Mouse (Mus musculus): ENCODE data around the gene Fyttd1. TPM values are rescaled to one million over a fixed set of nuclear protein-coding genes. Genes with fewer than 3 reads are reported as not detected.

The Fyttd1 gene
- polyA plus RNA-seq, 1 experiment from 2014 or later, result 133 TPM

DNA sequence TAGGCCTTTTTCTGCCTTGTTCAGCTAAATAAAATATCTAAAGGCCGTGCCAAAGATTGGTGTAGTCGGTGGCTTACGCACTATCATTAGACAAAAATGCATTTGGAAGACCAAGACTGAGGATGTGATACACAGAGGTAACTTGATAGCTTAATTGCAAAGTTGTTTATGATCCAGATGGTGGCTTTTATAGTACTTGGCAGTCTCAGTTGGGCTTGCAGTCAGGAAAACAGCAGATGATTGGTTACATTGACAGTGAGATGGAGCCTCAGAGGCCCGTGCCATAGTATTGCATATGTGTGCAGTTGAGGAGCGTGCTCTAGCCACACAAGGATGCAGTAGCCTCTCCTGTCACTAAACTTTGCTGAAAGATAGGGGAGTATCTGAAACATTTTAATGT lies 65.4 kb downstream of the Fyttd1 start:
- H3K4me3 ChIP-seq (ENCODE audit: low read depth, low read length), result no peak overlapping the region
- DNase-seq (peak; percentile 65), ATAC-seq (ENCODE audit: insufficient read depth) (no peak; the same call in 1 of the 2 replicates)
- H3K27ac ChIP-seq (ENCODE audit: low read depth), result no peak overlapping the region
- TF ChIP-seq CTCF (IDR thresholded peaks at IDR 0.05; ENCODE audit: low read depth), result no peak
- H3K36me3 ChIP-seq (ENCODE audit: insufficient read depth), result no peaks in the 10 kb centered on the region
- WGBS, result 46% methylated on average over 5 of the region's 5 CpGs
- H3K27me3 ChIP-seq (ENCODE audit: insufficient read depth, low read length), result no peaks in the 10 kb centered on the region
- no peaks in the 10 kb centered on the region for H3K4me1 ChIP-seq (ENCODE audit: insufficient read depth)
- H3K4me2 ChIP-seq, result no peak overlapping the region
- H3K9me3 ChIP-seq (ENCODE audit: low read depth, low read length), result no peaks in the 10 kb centered on the region
- H3K9ac ChIP-seq, result no peak overlapping the region

DNA sequence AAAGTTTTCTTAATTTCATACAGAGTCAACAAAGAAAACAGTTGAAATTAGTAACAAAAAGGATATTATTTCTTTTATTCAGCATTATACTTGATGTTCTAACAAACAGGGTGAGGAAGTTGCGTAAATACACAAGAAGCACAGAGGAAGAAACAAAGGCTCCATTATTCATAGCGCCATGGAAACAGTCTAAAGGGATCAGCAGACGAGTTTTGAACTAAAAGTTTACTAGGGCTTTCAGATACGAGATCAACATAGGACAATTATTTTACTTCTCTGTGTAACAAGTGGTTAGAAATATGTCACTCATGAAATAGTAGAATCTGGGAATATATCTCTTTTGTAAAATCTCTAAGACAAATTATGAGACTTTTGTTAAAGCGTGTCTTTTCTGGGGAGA lies 68.1 kb downstream of the Fyttd1 start:
- 81% methylated on average over 5 of the region's 5 CpGs for WGBS
- TF ChIP-seq CTCF (IDR thresholded peaks at IDR 0.05; ENCODE audit: low read depth), result no peak
- Histone ChIP-seq H3K36me3 (ENCODE audit: insufficient read depth) (no peaks in the 10 kb centered on the region), H3K27ac (ENCODE audit: low read depth) (no peak overlapping the region), H3K4me2 (no peak overlapping the region), H3K9ac (no peak overlapping the region), H3K4me3 (ENCODE audit: low read depth, low read length) (no peak overlapping the region), H3K4me1 (ENCODE audit: insufficient read depth) (no peaks in the 10 kb centered on the region), H3K9me3 (ENCODE audit: low read depth, low read length) (no peaks in the 10 kb centered on the region), H3K27me3 (ENCODE audit: insufficient read depth, low read length) (no peaks in the 10 kb centered on the region)
- DNase-seq, result no peak
- no peak for ATAC-seq (ENCODE audit: insufficient read depth)

DNA sequence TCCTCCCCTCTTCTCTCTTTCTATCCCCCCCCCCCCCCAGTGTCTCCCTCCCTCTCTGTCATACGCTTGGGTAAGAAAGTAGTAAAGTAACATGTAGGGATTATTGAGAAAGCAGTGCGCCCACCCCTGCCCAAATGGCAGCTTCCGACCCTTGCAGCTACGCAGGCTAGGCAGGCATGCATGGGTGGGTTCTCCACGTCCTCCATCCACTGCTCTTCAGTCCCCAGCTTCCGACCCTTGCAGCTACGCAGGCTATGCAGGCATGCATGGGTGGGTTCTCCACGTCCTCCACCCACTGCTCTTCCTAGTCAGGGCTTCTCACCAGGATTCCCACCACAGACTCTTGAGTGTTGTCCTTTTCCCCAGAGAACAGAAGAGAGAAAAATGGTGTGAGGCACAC lies 70.7 kb downstream of the Fyttd1 start:
- Histone ChIP-seq H3K4me1 (ENCODE audit: insufficient read depth) (no peaks in the 10 kb centered on the region), H3K27me3 (ENCODE audit: insufficient read depth, low read length) (no peaks in the 10 kb centered on the region), H3K4me3 (ENCODE audit: low read depth, low read length) (no peak overlapping the region), H3K9me3 (ENCODE audit: low read depth, low read length) (no peaks in the 10 kb centered on the region), H3K36me3 (ENCODE audit: insufficient read depth) (no peaks in the 10 kb centered on the region), H3K9ac (no peak overlapping the region), H3K4me2 (no peak overlapping the region), H3K27ac (ENCODE audit: low read depth) (no peak overlapping the region)
- ATAC-seq (ENCODE audit: insufficient read depth) (no peak), DNase-seq (no peak)
- no peak for TF ChIP-seq CTCF (IDR thresholded peaks at IDR 0.05; ENCODE audit: low read depth)
- WGBS, result 82% methylated on average over 8 of the region's 8 CpGs

DNA sequence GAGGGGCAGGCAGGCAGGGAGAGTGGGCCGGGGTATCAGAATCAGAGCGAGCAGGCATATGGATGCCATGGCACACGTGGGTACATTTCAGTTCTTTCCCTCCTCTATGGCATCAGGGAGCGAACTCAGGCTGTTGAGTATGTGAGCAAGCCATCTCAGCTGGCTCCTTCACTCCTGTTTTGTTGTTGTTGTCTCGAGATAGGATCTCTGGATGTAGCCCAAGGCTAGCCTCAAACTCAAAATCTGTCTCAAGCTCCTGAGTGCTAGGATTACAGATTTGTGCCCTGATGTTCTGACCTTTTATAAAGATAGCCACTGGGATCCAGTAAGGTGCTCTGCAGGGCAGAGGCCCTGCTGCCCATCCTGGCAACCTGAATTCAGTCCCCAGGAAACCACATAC lies 71.4 kb downstream of the Fyttd1 start:
- ATAC-seq (ENCODE audit: insufficient read depth), result no peak
- 84% methylated on average over 5 of the region's 5 CpGs for WGBS

DNA sequence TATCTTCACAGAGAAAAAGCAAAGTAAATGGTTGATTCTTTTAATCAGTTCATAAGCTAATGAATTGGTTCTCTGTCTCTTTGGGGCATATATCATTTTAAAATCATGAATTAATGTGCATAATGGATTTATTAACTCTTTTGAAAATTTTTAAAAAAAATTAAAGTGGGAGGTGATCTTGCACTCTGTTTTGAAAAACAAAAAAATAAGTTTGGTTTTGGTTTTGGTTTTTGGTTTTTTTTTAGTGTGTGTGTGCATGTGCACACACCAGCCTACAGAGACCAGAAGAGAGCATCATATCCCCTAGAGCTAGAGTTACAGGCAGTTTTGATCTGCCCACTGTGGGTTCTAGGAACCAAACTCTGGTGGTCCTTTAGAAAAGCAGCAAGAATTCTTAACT lies 72.0 kb downstream of the Fyttd1 start:
- Histone ChIP-seq H3K4me3 (ENCODE audit: low read depth, low read length) (no peak overlapping the region), H3K27me3 (ENCODE audit: insufficient read depth, low read length) (no peaks in the 10 kb centered on the region), H3K36me3 (ENCODE audit: insufficient read depth) (no peaks in the 10 kb centered on the region), H3K9ac (no peak overlapping the region), H3K4me1 (ENCODE audit: insufficient read depth) (no peaks in the 10 kb centered on the region), H3K4me2 (no peak overlapping the region), H3K9me3 (ENCODE audit: low read depth, low read length) (no peaks in the 10 kb centered on the region), H3K27ac (ENCODE audit: low read depth) (no peak overlapping the region)
- no peak for ATAC-seq (ENCODE audit: insufficient read depth)
- TF ChIP-seq CTCF (IDR thresholded peaks at IDR 0.05; ENCODE audit: low read depth), result no peak
- DNase-seq, result no peak

More for the DNA sequence above, 71.4 kb downstream of the Fyttd1 start:
- no peaks in the 10 kb centered on the region for H3K36me3 ChIP-seq (ENCODE audit: insufficient read depth)
- DNase-seq, result no peak
- no peaks in the 10 kb centered on the region for H3K9me3 ChIP-seq (ENCODE audit: low read depth, low read length)
- no peaks in the 10 kb centered on the region for H3K4me1 ChIP-seq (ENCODE audit: insufficient read depth)
- no peak overlapping the region for H3K4me2 ChIP-seq
- no peaks in the 10 kb centered on the region for H3K27me3 ChIP-seq (ENCODE audit: insufficient read depth, low read length)
- H3K4me3 ChIP-seq (ENCODE audit: low read depth, low read length), result no peak overlapping the region
- no peak overlapping the region for H3K27ac ChIP-seq (ENCODE audit: low read depth)
- H3K9ac ChIP-seq, result no peak overlapping the region
- no peak for TF ChIP-seq CTCF (IDR thresholded peaks at IDR 0.05; ENCODE audit: low read depth)

DNA sequence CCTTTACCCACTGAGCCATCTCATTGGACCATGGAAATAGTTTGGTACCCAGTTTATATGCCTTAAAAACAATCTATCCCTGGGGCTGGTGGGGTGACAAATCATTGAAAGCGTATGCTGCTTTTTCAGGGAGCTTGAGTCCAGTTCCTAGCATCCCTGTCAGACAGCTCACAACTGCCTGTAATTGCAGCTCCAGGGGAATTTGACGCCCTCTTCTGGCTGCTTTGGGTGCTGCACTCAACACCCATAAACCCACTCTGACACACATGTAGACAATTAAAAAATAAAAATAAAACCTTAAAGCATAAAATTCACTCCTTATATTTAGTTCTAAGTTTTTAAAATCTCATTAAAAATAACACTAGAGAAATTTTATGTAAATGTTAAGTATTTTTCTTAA lies 73.8 kb downstream of the Fyttd1 start:
- H3K4me1 ChIP-seq (ENCODE audit: insufficient read depth), result no peaks in the 10 kb centered on the region
- H3K4me2 ChIP-seq, result no peak overlapping the region
- no peaks in the 10 kb centered on the region for H3K9me3 ChIP-seq (ENCODE audit: low read depth, low read length)
- H3K27ac ChIP-seq (ENCODE audit: low read depth), result no peak overlapping the region
- H3K27me3 ChIP-seq (ENCODE audit: insufficient read depth, low read length), result no peaks in the 10 kb centered on the region
- H3K9ac ChIP-seq, result no peak overlapping the region
- ATAC-seq (ENCODE audit: insufficient read depth) (no peak), DNase-seq (peak; percentile 14)
- WGBS, result 84% methylated on average over 2 of the region's 2 CpGs
- TF ChIP-seq CTCF (IDR thresholded peaks at IDR 0.05; ENCODE audit: low read depth), result peak; percentile 30; the same call in 1 of the 2 replicates
- no peak overlapping the region for H3K4me3 ChIP-seq (ENCODE audit: low read depth, low read length)
- peaks cover 10% of the 10 kb centered on the region for H3K36me3 ChIP-seq (ENCODE audit: insufficient read depth)

DNA sequence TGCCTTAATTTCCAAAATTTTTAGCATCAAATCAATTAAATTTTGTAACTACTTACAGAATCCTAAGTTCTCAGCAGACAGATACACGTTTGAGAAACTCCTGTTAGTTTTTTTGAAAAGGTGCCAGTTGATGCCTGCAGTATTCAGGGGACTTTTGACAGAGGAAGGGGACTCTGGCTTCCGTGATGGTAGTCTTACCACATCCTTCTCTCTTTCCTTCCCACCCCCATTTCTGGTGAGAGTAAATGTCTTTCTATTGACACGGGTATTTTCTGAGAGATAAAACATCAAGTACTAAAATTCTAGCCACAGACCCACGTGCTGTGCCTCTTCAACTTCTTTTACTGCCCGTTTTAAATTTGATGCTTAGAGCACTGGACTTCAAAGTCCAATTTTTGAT lies 76.5 kb downstream of the Fyttd1 start:
- WGBS, result 64% methylated on average over 5 of the region's 5 CpGs
- TF ChIP-seq CTCF (IDR thresholded peaks at IDR 0.05; ENCODE audit: low read depth), result no peak
- no peak for ATAC-seq (ENCODE audit: insufficient read depth)
- H3K27ac ChIP-seq (ENCODE audit: low read depth), result no peak overlapping the region
- no peak for DNase-seq
- no peaks in the 10 kb centered on the region for H3K9me3 ChIP-seq (ENCODE audit: low read depth, low read length)
- no peak overlapping the region for H3K4me2 ChIP-seq
- H3K36me3 ChIP-seq (ENCODE audit: insufficient read depth), result peaks cover 25% of the 10 kb centered on the region
- H3K9ac ChIP-seq, result no peak overlapping the region
- H3K4me1 ChIP-seq (ENCODE audit: insufficient read depth), result no peaks in the 10 kb centered on the region
- no peak overlapping the region for H3K4me3 ChIP-seq (ENCODE audit: low read depth, low read length)
- no peaks in the 10 kb centered on the region for H3K27me3 ChIP-seq (ENCODE audit: insufficient read depth, low read length)

DNA sequence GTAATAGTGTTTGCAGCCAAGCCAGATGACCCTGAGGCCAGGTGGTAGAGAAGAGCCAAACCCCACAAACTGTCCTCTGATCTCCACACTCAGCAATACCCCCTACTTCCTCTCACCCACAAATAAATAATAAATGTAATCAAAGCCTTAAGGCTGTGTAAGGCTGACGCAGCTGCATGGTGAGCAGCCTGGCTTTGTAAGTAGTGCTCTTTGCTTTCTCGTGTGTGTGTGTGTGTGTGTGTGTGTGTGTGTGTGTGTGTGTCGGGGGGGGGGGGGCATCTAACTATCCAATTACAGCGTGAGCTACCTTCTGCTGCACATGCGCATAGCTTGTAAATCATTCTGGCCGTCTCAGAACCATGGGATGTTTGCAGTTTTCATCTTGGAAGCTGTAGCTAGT lies 77.0 kb downstream of the Fyttd1 start:
- DNase-seq (no peak), ATAC-seq (ENCODE audit: insufficient read depth) (no peak)
- Histone ChIP-seq H3K4me1 (ENCODE audit: insufficient read depth) (no peaks in the 10 kb centered on the region), H3K9ac (no peak overlapping the region), H3K4me2 (no peak overlapping the region), H3K4me3 (ENCODE audit: low read depth, low read length) (no peak overlapping the region), H3K9me3 (ENCODE audit: low read depth, low read length) (no peaks in the 10 kb centered on the region), H3K27ac (ENCODE audit: low read depth) (no peak overlapping the region), H3K27me3 (ENCODE audit: insufficient read depth, low read length) (no peaks in the 10 kb centered on the region), H3K36me3 (ENCODE audit: insufficient read depth) (peaks cover 27% of the 10 kb centered on the region)
- no peak for TF ChIP-seq CTCF (IDR thresholded peaks at IDR 0.05; ENCODE audit: low read depth)
- WGBS, result 72% methylated on average over 6 of the region's 6 CpGs

Measured in lung, embryonic 14.5 days (tissue).